Mouse (Mus musculus) spleen, adult 2 months (tissue): ENCODE data around the gene Cntn2. TPM values are rescaled to one million over a fixed set of nuclear protein-coding genes. Genes with fewer than 3 reads are reported as not detected.
A peak's percentile ranks its signal among the peaks of the same experiment; 100 is the strongest.

Source experiments
- DNase-seq, 2 experiments: peaks; one replicate each; pipeline versions ENCODE4 v3.0.0 to v3.0.0-alpha.2; 2012 to 2021; ENCODE audit warnings: low spot score in 2 of 2, low read depth in 1 of 2
- H3K27ac ChIP-seq: fragments of 200-500 bp; 2 replicates; pipeline ENCODE4 v1.5.1; 2012; ENCODE audit warnings: low read length, inconsistent platforms; ENCODE audit not compliant: insufficient read depth
- H3K27me3 ChIP-seq: fragments of 200-500 bp; 2 replicates; pipeline ENCODE4 v1.6.1; 2012; ENCODE audit warnings: mild to moderate bottlenecking, moderate library complexity, low read length, inconsistent platforms; ENCODE audit not compliant: control insufficient read depth, insufficient read depth
- H3K36me3 ChIP-seq: fragments of 200-500 bp; 2 replicates; pipeline ENCODE4 v1.6.1; 2012; ENCODE audit warnings: mild to moderate bottlenecking, low read length, inconsistent platforms; ENCODE audit not compliant: control insufficient read depth, insufficient read depth
- H3K4me1 ChIP-seq: fragments of 200-500 bp; 2 replicates; pipeline ENCODE4 v1.6.1; 2011; ENCODE audit warnings: inconsistent platforms; ENCODE audit not compliant: control insufficient read depth, insufficient read depth, insufficient read length
- H3K4me3 ChIP-seq: fragments of 200-500 bp; 2 replicates; pipeline ENCODE4 v1.5.1; 2011; ENCODE audit warnings: mild to moderate bottlenecking, inconsistent platforms; ENCODE audit not compliant: insufficient read depth, insufficient read length; ENCODE audit errors: extremely low read depth
- CTCF ChIP-seq: fragments of 200-500 bp; IDR thresholded peaks from 2 replicates; pipeline ENCODE4 v1.5.1; 2011; ENCODE audit warnings: mild to moderate bottlenecking, inconsistent platforms; ENCODE audit not compliant: insufficient read depth, insufficient read length, insufficient replicate concordance; ENCODE audit errors: extremely low read depth
- POLR2A ChIP-seq: fragments of 200-500 bp; IDR thresholded peaks from 2 replicates; pipeline ENCODE4 v1.6.1; 2011; ENCODE audit warnings: low read depth, low read length, inconsistent platforms
- WGBS: fragments of 180-500 bp; shearing (Covaris S2); methylation state at CpG from one replicate; pipeline ENCODE4 v1.1.7; 2018; 5-methylcytosine and 5-hydroxymethylcytosine counted together
- polyA plus RNA-seq: library from polyadenylated mRNA; depleted of rRNA; stranded (reverse); fragments of >200 nt; gene quantifications from 2 replicates; pipeline ENCODE4 v1.2.3, GENCODE M21; 2012

Gene Cntn2
- polyA plus RNA-seq, 1 experiment = not detected

- H3K27me3 ChIP-seq = no peaks in the 10 kb centered on the region
- no peak overlapping the region for H3K27ac ChIP-seq
- peak in 1 of 2 experiments; percentile 56 for DNase-seq
- H3K4me3 ChIP-seq = no peak overlapping the region
- no peaks in the 10 kb centered on the region for H3K36me3 ChIP-seq
- 3% methylated on average over 10 of the region's 10 CpGs for WGBS
- TF ChIP-seq CTCF (peak; percentile 56; the same call in 1 of the 2 replicates), POLR2A (no peak)
- H3K4me1 ChIP-seq = peaks cover 5% of the 10 kb centered on the region; the same call in 1 of the 2 replicates
These were observed 17.2 kb downstream of the Cntn2 start for GRCm38 (mm10) chr1:132525832-132526231.

GRCm38 (mm10) chr1:132523920-132524319 lies 19.1 kb downstream of the Cntn2 start:
- no peak for TF ChIP-seq POLR2A
- peak; percentile 44; the same call in 1 of the 2 replicates for TF ChIP-seq CTCF
- Histone ChIP-seq H3K36me3 (no peaks in the 10 kb centered on the region), H3K27ac (no peak overlapping the region), H3K27me3 (no peaks in the 10 kb centered on the region), H3K4me1 (no peaks in the 10 kb centered on the region), H3K4me3 (no peak overlapping the region)
- no peak for DNase-seq
- 24% methylated on average over 4 of the region's 4 CpGs for WGBS

- no peak for DNase-seq
- no peaks in the 10 kb centered on the region for H3K27me3 ChIP-seq
- no peaks in the 10 kb centered on the region for H3K4me1 ChIP-seq
- H3K4me3 ChIP-seq = no peak overlapping the region
- TF ChIP-seq POLR2A (no peak), CTCF (no peak)
- no peaks in the 10 kb centered on the region for H3K36me3 ChIP-seq
- WGBS = 86% methylated on average over 8 of the region's 8 CpGs
- no peak overlapping the region for H3K27ac ChIP-seq
These were observed 20.0 kb downstream of the Cntn2 start for GRCm38 (mm10) chr1:132523048-132523447.

- DNase-seq = peak; percentile 27 to 54
- 28% methylated on average over 3 of the region's 6 CpGs for WGBS
- H3K4me3 ChIP-seq = no peak overlapping the region
- H3K36me3 ChIP-seq = no peaks in the 10 kb centered on the region
- no peaks in the 10 kb centered on the region for H3K27me3 ChIP-seq
- no peak for TF ChIP-seq POLR2A
- TF ChIP-seq CTCF = no peak
- no peaks in the 10 kb centered on the region for H3K4me1 ChIP-seq
- H3K27ac ChIP-seq = no peak overlapping the region
These were observed 22.3 kb downstream of the Cntn2 start for GRCm38 (mm10) chr1:132520764-132521163.

DNA sequence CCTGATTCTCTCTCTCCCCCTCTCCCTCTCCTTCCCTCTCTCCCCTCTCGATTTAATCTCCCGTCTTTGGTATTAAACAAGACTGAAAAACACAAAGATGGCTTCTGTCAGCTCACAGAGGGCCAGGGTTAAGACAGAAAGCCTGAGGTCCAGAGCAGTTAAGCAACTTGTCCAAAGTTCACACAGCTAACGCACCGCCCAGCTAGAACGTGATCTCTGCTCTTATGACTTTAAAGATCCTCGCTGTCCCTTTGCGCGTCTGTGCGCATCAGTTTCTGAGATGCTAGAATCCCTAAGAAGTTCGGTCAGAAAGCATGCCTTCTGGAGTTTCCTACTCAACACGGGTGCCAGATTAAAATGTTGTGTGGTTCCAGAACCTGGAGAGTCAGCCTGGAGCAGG lies 23.3 kb downstream of the Cntn2 start:
- Histone ChIP-seq H3K4me1 (no peaks in the 10 kb centered on the region), H3K27me3 (no peaks in the 10 kb centered on the region), H3K4me3 (no peak overlapping the region), H3K27ac (no peak overlapping the region), H3K36me3 (no peaks in the 10 kb centered on the region)
- WGBS = 91% methylated on average over 11 of the region's 11 CpGs
- TF ChIP-seq POLR2A = no peak
- TF ChIP-seq CTCF = no peak
- no peak for DNase-seq

GRCm38 (mm10) chr1:132518621-132519020 lies 24.4 kb downstream of the Cntn2 start:
- DNase-seq = no peak
- no peaks in the 10 kb centered on the region for H3K36me3 ChIP-seq
- H3K27me3 ChIP-seq = 0 out of 2 replicates have a peak, but pooled peaks cover 2% of the 10 kb centered on the region
- 84% methylated on average over 18 of the region's 18 CpGs for WGBS
- no peak overlapping the region for H3K27ac ChIP-seq
- H3K4me1 ChIP-seq = no peaks in the 10 kb centered on the region
- TF ChIP-seq POLR2A (no peak), CTCF (no peak)
- H3K4me3 ChIP-seq = no peak overlapping the region

DNA sequence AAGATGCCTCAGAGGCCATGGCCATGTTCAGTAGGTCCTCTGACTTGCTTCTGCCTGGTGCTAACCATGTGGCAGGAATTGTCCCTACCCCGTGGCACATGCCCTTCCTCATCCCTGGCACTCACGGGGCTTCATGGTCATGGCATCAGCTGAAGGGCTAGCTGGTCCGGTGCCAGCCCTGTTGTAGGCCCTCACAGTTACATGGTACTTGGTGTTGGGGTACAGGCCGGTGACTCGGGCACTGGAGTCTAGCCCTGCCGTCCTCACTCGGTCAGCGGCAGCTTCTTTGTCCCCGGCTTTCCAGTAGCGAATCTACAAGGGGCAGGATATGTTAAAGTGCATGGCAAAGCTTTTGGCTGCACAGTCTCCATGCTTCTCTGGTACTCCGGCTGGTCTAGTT lies 26.3 kb downstream of the Cntn2 start:
- no peak for DNase-seq
- H3K27me3 ChIP-seq = 0 out of 2 replicates have a peak, but pooled peaks cover 2% of the 10 kb centered on the region
- 87% methylated on average over 11 of the region's 11 CpGs for whole genome bisulfite sequencing
- H3K4me3 ChIP-seq = no peak overlapping the region
- H3K36me3 ChIP-seq = no peaks in the 10 kb centered on the region
- H3K4me1 ChIP-seq = no peaks in the 10 kb centered on the region
- TF ChIP-seq POLR2A = no peak
- no peak for TF ChIP-seq CTCF
- no peak overlapping the region for H3K27ac ChIP-seq
